Mouse (Mus musculus) forebrain, postnatal 0 days (tissue): ENCODE results near the gene Cdhr1. TPM values are rescaled to one million over a fixed set of nuclear protein-coding genes. Genes with fewer than 3 reads are reported as not detected.
A peak's percentile ranks its signal among the peaks of the same experiment; 100 is the strongest.

ENCODE experiments used
- ATAC-seq: fragments of 200-750 bp; cut with Nextera tagmentation; 2 replicates; pipeline ENCODE4 v1.8.0; 2017; ENCODE audit warnings: mild to moderate bottlenecking, moderate library complexity
- DNase-seq: peaks from one replicate; pipeline ENCODE4 v3.0.0-alpha.2; 2015
- H3K27ac ChIP-seq: fragments of 300-500 bp; sonication (generic); 2 replicates; pipeline ENCODE4 v1.5.1; 2014; ENCODE audit warnings: low read depth, mild to moderate bottlenecking, antibody characterized with exemption, low read length, moderate library complexity, mixed read lengths
- H3K27me3 ChIP-seq: fragments of 300-500 bp; sonication (generic); 2 replicates; pipeline ENCODE4 v1.6.1; 2014; ENCODE audit warnings: mild to moderate bottlenecking, low read length, mixed read lengths; ENCODE audit not compliant: insufficient read depth
- H3K36me3 ChIP-seq: fragments of 300-500 bp; sonication (generic); 2 replicates; pipeline ENCODE4 v1.6.1; 2014; ENCODE audit warnings: mild to moderate bottlenecking, moderate library complexity; ENCODE audit not compliant: insufficient read depth
- H3K4me1 ChIP-seq: fragments of 300-500 bp; sonication (generic); 2 replicates; pipeline ENCODE4 v1.6.1; 2014; ENCODE audit warnings: antibody characterized with exemption; ENCODE audit not compliant: insufficient read depth
- H3K4me2 ChIP-seq: fragments of 300-500 bp; sonication (generic); 2 replicates; pipeline ENCODE4 v1.6.1; 2014; ENCODE audit warnings: low read depth, mild to moderate bottlenecking, moderate library complexity
- H3K4me3 ChIP-seq: fragments of 300-500 bp; sonication (generic); 2 replicates; pipeline ENCODE4 v1.5.1; 2014; ENCODE audit warnings: low read depth, low read length, mixed read lengths
- H3K9ac ChIP-seq: fragments of 300-500 bp; sonication (generic); 2 replicates; pipeline ENCODE4 v1.6.1; 2014; ENCODE audit warnings: mild to moderate bottlenecking
- H3K9me3 ChIP-seq: fragments of 300-500 bp; sonication (generic); 2 replicates; pipeline ENCODE4 v1.6.1; 2016; ENCODE audit warnings: low read length
- CTCF ChIP-seq: sonication (generic); IDR thresholded peaks from 2 replicates; pipeline ENCODE4 v1.5.1; 2016; ENCODE audit warnings: antibody characterized with exemption, control low read depth, low read depth
- WGBS: fragments of 180-500 bp; shearing (Covaris S2); extraction: QIAGEN DNeasy Blood & Tissue Kit; methylation state at CpG from one replicate; pipeline ENCODE4 v1.1.7; 2014; 5-methylcytosine and 5-hydroxymethylcytosine counted together
- polyA plus RNA-seq: library from polyadenylated mRNA; unstranded; fragments of >200 nt; fragmentation: Nextera tagmentation; extraction: Ambion mirVana; gene quantifications from 2 replicates; pipeline ENCODE4 v1.2.1, GENCODE M21; 2015
- total RNA-seq: library from RNA; depleted of rRNA; stranded (reverse); fragments of >200 nt; gene quantifications from 2 replicates; pipeline ENCODE4 v1.2.3, GENCODE M21; 2014

Gene Cdhr1
- total and polyA plus RNA-seq, 2 experiments from 2014 or later = 10.1 to 16.3 TPM

GRCm38 (mm10) chr14:37134304-37135126, 36.4 kb upstream of the Cdhr1 start:
- DNase-seq (no peak), ATAC-seq (no peak; the same call in 1 of the 2 replicates)
- 4% methylated on average over 40 of the region's 40 CpGs for WGBS
- Histone ChIP-seq H3K4me1 (peaks cover 4% of the 10 kb centered on the region; the same call in 1 of the 2 replicates), H3K4me2 (peak overlapping the region; percentile 55), H3K27me3 (no peaks in the 10 kb centered on the region), H3K4me3 (peak overlapping the region; percentile 92), H3K27ac (peak overlapping the region; percentile 84), H3K36me3 (peaks cover 17% of the 10 kb centered on the region), H3K9ac (peak overlapping the region; percentile 91), H3K9me3 (no peaks in the 10 kb centered on the region)
- no peak for TF ChIP-seq CTCF

DNA sequence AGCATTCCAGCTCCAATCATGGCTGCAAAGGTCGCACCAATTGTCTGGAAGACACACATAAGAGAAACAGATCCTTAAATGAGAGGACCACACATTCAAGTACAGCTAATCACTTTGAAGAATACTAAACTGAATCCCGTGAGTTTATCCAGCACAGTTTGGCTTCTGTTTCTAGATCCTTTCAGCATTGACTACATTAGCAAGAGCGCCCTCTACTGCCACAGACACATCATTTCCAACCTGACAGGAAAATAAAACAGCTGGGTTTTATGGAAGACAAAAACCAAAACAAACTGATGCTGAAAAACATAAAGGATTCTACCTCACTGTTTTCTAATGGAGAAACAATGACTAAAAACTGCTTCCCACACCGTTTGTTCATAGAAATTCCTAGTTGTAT, 29.5 kb upstream of the Cdhr1 start:
- Histone ChIP-seq H3K4me1 (no peaks in the 10 kb centered on the region), H3K27ac (no peak overlapping the region), H3K4me3 (no peak overlapping the region), H3K27me3 (no peaks in the 10 kb centered on the region), H3K9me3 (no peaks in the 10 kb centered on the region), H3K4me2 (no peak overlapping the region), H3K9ac (no peak overlapping the region), H3K36me3 (peaks cover 60% of the 10 kb centered on the region)
- peak; percentile 77 for TF ChIP-seq CTCF
- peak; percentile 73 for DNase-seq
- 0 out of 2 replicates have a peak, but pooled peaks have one; percentile 27 for ATAC-seq
- 35% methylated on average over 4 of the region's 4 CpGs for WGBS

DNA sequence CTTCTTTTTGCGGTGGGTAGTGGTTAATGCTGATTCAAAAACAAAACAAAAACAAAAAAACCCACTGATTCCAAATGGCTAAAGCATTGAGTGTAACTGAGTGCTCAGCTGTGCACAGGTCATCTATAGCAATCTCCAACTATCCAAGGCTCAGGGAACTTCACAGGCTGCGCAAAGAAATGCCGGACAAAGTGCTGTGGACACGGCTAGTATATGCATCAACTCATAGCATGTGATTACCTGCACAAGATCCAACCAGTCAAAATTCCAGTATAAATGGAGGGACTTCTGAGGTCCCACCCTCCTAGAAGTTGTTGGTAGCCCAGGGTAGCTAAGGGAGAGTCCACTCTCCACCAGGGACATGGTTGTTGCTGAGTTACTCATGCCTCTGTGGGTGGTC, 21.1 kb upstream of the Cdhr1 start:
- Histone ChIP-seq H3K4me3 (no peak overlapping the region), H3K4me1 (no peaks in the 10 kb centered on the region), H3K27me3 (no peaks in the 10 kb centered on the region), H3K4me2 (no peak overlapping the region), H3K36me3 (peaks cover 26% of the 10 kb centered on the region), H3K9ac (no peak overlapping the region), H3K9me3 (no peaks in the 10 kb centered on the region), H3K27ac (no peak overlapping the region)
- DNase-seq (no peak), ATAC-seq (no peak)
- TF ChIP-seq CTCF = no peak
- WGBS = 98% methylated on average over 4 of the region's 4 CpGs

DNA sequence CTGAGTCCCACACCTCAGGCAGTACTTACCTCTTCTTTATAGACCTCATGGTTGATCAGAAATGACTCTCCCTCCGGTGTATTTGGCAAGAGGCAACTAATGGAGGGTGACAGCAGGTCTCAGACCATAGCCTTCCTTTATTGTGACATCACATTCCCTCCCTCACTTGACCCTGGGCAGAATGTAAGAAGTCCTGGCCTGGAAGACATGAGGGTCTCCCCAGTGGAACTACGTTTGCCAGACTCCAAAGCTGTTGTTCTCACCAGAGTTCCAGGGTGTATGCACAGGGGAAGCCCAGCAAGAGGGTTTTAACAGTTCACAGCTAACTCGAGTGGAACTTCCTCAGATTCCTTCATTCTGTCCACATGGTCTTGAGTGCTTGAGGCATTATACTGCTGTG, 15.8 kb upstream of the Cdhr1 start, which contains the start of gene 2610528A11Rik:
Gene 2610528A11Rik, minus strand, starts transcription at position 101 of the 400 bp plus-strand sequence.
- no peak for TF ChIP-seq CTCF
- H3K4me2 ChIP-seq = no peak within 1 kb of the TSS
- no peaks in the 10 kb centered on the region for H3K9me3 ChIP-seq
- no peaks in the 10 kb centered on the region for H3K27me3 ChIP-seq
- H3K27ac ChIP-seq = no peak within 1 kb of the TSS
- no peak within 1 kb of the TSS for H3K9ac ChIP-seq
- WGBS = 67% methylated on average over 3 of the region's 3 CpGs
- no peak within 1 kb of the TSS for H3K4me3 ChIP-seq
- ATAC-seq (no peak), DNase-seq (no peak)
- H3K36me3 ChIP-seq = no peaks in the 10 kb centered on the region; the same call in 1 of the 2 replicates
- no peaks in the 10 kb centered on the region for H3K4me1 ChIP-seq

- no peak overlapping the region for H3K4me2 ChIP-seq
- DNase-seq = no peak
- 90% methylated on average over 7 of the region's 7 CpGs for WGBS
- H3K4me3 ChIP-seq = no peak overlapping the region
- no peaks in the 10 kb centered on the region for H3K4me1 ChIP-seq
- no peaks in the 10 kb centered on the region for H3K9me3 ChIP-seq
- H3K36me3 ChIP-seq = no peaks in the 10 kb centered on the region; the same call in 1 of the 2 replicates
- ATAC-seq = no peak
- no peak overlapping the region for H3K9ac ChIP-seq
- no peak overlapping the region for H3K27ac ChIP-seq
- no peaks in the 10 kb centered on the region for H3K27me3 ChIP-seq
- TF ChIP-seq CTCF = no peak
Observed at GRCm38 (mm10) chr14:37112931-37113330, 14.8 kb upstream of the Cdhr1 start.

- DNase-seq (no peak), ATAC-seq (no peak)
- no peaks in the 10 kb centered on the region for H3K9me3 ChIP-seq
- H3K4me2 ChIP-seq = no peak overlapping the region
- no peaks in the 10 kb centered on the region for H3K4me1 ChIP-seq
- no peak overlapping the region for H3K27ac ChIP-seq
- no peak overlapping the region for H3K4me3 ChIP-seq
- H3K36me3 ChIP-seq = no peaks in the 10 kb centered on the region
- no peaks in the 10 kb centered on the region for H3K27me3 ChIP-seq
- no peak overlapping the region for H3K9ac ChIP-seq
- TF ChIP-seq CTCF = no peak
Observed at GRCm38 (mm10) chr14:37111371-37111770, 13.2 kb upstream of the Cdhr1 start.

GRCm38 (mm10) chr14:37110456-37110855, 12.3 kb upstream of the Cdhr1 start:
- no peak overlapping the region for H3K27ac ChIP-seq
- no peak for TF ChIP-seq CTCF
- no peak overlapping the region for H3K9ac ChIP-seq
- DNase-seq (no peak), ATAC-seq (no peak)
- no peaks in the 10 kb centered on the region for H3K27me3 ChIP-seq
- no peaks in the 10 kb centered on the region for H3K9me3 ChIP-seq
- H3K4me3 ChIP-seq = no peak overlapping the region
- WGBS = 90% methylated on average over 2 of the region's 2 CpGs
- H3K36me3 ChIP-seq = no peaks in the 10 kb centered on the region
- H3K4me2 ChIP-seq = no peak overlapping the region
- no peaks in the 10 kb centered on the region for H3K4me1 ChIP-seq
